Mouse (Mus musculus): ENCODE measurements at regions not wholly inside any gene's neighbourhood (a gene's known extent, or its start where the extent isn't known, plus 50 kb on each side); places are given as distances from the start of the nearest gene placed in this dataset.

- DNase-seq (ENCODE audit: low spot score) = no peak
Observed at GRCm38 (mm10) chr1:77048720-77049406, 466.0 kb downstream of the Epha4 start.

GRCm38 (mm10) chr1:77051239-77051638 lies 463.6 kb downstream of the Epha4 start:
- no peak for DNase-seq (ENCODE audit: low spot score)

GRCm38 (mm10) chr1:77053837-77054540 lies 460.9 kb downstream of the Epha4 start:
- no peak for DNase-seq (ENCODE audit: low spot score)

- DNase-seq (ENCODE audit: low spot score) = no peak
Observed at GRCm38 (mm10) chr1:77062468-77062867, 452.4 kb downstream of the Epha4 start.

GRCm38 (mm10) chr1:77073071-77073470 lies 441.8 kb downstream of the Epha4 start:
- DNase-seq (ENCODE audit: low spot score) = no peak

GRCm38 (mm10) chr1:77074926-77075885 lies 439.7 kb downstream of the Epha4 start:
- DNase-seq (ENCODE audit: low spot score) = no peak

GRCm38 (mm10) chr1:77080767-77081166 lies 434.1 kb downstream of the Epha4 start:
- DNase-seq (ENCODE audit: low spot score) = no peak

- DNase-seq (ENCODE audit: low spot score) = peak; percentile 48
Observed at GRCm38 (mm10) chr1:77081660-77082059, 433.2 kb downstream of the Epha4 start.

- DNase-seq (ENCODE audit: low spot score) = no peak
Observed at GRCm38 (mm10) chr1:77082410-77082809, 432.5 kb downstream of the Epha4 start.

GRCm38 (mm10) chr1:77093551-77093950 lies 421.3 kb downstream of the Epha4 start:
- DNase-seq (ENCODE audit: low spot score) = no peak

- DNase-seq (ENCODE audit: low spot score) = no peak
Observed at GRCm38 (mm10) chr1:77101726-77102272, 413.1 kb downstream of the Epha4 start.

- no peak for DNase-seq (ENCODE audit: low spot score)
Observed at GRCm38 (mm10) chr1:77102421-77103133, 412.3 kb downstream of the Epha4 start.

- no peak for DNase-seq (ENCODE audit: low spot score)
Observed at GRCm38 (mm10) chr1:77109861-77110785, 404.8 kb downstream of the Epha4 start.

GRCm38 (mm10) chr1:77128411-77128810 lies 386.5 kb downstream of the Epha4 start:
- no peak for DNase-seq (ENCODE audit: low spot score)

- no peak for DNase-seq (ENCODE audit: low spot score)
Observed at GRCm38 (mm10) chr1:77137663-77138062, 377.2 kb downstream of the Epha4 start.

GRCm38 (mm10) chr1:77140906-77141305 lies 374.0 kb downstream of the Epha4 start:
- peak; percentile 3 for DNase-seq (ENCODE audit: low spot score)

- no peak for DNase-seq (ENCODE audit: low spot score)
Observed at GRCm38 (mm10) chr1:77148052-77148451, 366.8 kb downstream of the Epha4 start.

- DNase-seq (ENCODE audit: low spot score) = no peak
Observed at GRCm38 (mm10) chr1:77168316-77168715, 346.6 kb downstream of the Epha4 start.

GRCm38 (mm10) chr1:77172463-77172862 lies 342.4 kb downstream of the Epha4 start:
- no peak for DNase-seq (ENCODE audit: low spot score)

- DNase-seq (ENCODE audit: low spot score) = no peak
Observed at GRCm38 (mm10) chr1:77174801-77175200, 340.1 kb downstream of the Epha4 start.
